Mouse (Mus musculus): ENCODE data around the gene Fer.

- no peak for TF ChIP-seq CTCF (IDR thresholded peaks at IDR 0.05; ENCODE audit: insufficient read depth, low read depth, low read length)
- TF ChIP-seq POLR2A (IDR thresholded peaks at IDR 0.05; ENCODE audit: insufficient read depth, low read depth, low read length), result no peak
These were observed 221.9 kb downstream of the Fer start for GRCm38 (mm10) chr17:64084751-64085150.
